Mouse (Mus musculus): ENCODE data around the gene Med27.
A peak's percentile ranks its signal among the peaks of the same experiment; 100 is the strongest.

The Med27 gene

DNA sequence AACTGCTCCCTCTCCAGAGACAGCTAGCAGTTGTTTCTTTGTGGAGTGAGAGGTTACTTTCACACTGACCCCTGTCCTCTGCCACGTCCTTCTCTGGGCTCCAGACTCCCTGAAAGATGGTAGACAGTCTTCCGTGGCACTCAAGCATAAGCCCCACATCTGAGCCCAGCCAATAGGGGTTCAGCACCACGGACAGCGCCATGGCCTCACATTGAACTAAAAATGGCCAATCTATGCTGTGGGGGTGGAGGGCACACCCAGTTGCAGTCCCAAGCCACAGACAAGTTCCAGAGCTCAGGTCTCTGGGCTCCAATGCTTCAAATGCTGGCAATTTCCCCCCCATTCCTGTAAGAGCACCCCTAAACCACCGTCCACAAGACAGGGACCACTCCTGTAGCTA, 227.0 kb downstream of the Med27 start:
- DNase-seq, result peak; percentile 31

DNA sequence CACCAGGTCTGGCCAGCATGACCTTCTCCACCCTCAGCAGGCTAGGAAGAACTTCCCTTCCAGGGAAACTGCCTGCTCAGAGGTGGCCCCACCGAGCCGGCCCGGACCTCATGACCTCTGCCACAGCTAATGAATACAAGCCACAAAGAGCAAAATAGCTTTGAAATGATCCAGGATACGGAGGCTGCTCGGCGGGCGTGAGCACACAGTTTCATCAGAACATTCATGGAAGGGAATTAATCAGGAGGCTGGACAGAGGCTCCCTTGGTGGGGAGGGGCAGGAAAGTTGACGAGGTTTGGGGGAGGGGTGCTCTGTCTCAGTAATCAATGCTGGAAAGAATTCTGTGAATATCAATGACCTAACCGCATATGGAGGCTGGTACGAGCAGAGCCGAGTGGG, 227.6 kb downstream of the Med27 start:
- no peak for DNase-seq
